Mouse (Mus musculus): ENCODE data around the gene Ebf1. TPM values are rescaled to one million over a fixed set of nuclear protein-coding genes. Genes with fewer than 3 reads are reported as not detected.

The Ebf1 gene
- total RNA-seq, 2 experiments from 2014 or later, result 27.2 to 31.0 TPM

DNA sequence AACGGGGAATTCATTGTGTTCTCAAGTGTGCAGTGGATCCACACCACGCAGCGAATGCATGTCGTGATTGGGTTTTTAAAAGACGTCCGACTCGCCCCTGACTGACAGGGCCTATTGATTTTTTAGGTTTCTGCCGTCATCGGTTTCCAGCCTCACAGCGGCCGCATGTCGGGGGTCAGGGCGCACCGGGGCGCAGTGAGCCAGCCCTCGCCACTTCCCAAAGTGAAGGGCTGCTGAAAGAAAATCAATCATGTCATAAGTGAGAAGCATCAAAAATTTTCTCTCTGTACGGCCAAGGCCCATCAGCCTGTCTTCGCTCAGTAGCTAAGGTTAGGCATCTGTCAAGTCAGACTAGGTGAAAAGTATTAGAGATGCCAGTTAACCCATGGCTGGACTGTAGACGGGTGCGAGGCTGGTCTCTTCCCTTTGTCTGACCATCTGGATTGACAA, 124.0 kb downstream of the Ebf1 start:
- peak; percentile 8 for DNase-seq

DNA sequence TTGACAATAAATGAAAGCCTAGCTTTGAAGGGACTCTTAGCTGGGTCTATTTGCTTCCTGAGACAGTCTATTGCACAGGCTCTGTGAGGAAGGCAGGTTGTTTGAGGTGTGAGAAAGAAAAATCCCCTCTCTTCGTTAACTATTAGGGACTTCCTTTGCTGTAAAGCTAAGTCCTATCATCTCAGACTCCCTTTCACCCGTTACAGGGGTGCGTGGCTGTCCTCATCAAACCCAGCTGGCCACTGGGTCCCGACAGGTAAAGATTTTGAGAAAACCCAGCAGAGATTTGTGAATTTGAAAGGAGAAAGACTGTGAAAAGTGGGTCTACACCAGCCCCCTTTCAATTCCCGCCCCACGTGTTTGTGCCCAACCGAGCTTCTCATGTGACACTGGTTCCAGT, 127.3 kb downstream of the Ebf1 start:
- DNase-seq, result no peak

DNA sequence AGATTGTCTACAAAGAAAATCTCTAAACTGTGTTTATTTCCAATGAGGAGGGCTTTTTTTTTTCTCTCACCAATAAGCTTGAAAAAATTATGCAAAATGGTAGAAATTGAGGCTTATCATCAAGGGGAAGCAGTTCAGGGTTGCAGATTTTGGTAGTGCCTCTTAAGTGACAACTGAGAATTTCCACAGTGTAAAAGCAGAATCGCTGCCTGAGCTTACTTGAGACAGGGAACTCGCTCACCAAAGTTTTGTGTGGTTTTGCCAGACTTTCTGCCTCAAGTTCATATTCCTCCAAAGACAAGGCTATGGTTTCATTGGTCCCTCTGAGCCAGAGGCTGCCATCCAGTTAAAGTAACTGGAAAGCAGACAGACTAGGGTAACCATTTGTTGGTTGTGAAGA, 128.8 kb downstream of the Ebf1 start:
- no peak for DNase-seq

DNA sequence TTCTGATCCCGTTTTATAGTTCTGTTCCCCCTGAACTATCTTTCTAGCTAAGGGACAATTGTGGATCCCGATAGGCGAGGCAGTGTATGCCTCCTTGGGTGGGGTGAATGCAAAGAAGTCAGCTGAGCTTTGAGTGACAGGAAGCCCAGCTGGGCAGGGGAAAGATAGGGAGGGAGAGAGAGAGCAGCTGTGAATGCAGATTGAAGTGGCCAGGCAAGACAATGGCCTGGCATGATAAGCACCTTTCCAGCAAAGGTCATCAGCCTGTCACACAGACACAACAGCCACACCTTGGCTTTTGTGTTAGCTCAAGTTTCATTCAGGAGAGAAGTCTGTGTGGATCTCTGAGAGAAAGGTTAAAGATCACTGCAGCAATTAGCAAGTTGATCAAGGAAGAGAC, 129.6 kb downstream of the Ebf1 start:
- DNase-seq, result peak; percentile 13

DNA sequence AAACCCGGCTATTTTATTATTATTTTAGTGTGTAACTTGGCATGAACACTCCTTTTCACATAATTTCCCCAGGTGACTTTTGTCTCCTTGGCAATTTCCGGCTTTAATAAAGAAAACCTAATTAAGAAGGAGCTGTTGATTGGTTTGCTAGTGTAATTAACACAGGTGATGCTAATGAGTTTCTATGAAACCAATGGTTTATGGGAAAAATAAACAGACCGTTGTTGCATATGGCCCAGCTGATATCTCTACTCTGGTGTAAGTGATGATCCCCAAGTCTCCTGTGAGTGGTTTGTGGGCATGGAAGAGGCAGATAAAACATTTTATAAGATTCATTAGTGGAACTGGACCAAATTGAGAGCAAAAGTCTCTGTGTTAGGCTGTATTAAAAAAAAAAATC, 132.2 kb downstream of the Ebf1 start:
- DNase-seq, result no peak

DNA sequence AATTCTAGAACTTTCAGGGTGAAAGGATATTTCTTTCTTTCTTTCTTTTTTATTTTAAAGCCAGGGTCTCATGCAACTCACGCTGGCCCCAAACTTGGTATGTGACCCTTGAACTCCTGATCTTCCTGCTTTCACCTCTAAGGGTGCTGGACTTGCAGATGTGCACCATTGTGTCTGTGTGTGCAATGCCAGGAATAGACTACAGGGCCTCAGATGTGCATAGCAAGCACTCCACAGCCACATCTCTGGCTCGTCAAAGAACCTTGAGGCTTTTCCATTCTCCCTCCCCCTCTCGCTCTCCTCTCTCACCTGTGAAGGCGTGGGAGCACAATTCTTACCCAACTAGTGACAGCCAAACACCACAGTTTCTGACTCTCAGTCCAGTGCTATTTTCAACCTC, 137.2 kb downstream of the Ebf1 start:
- no peak for DNase-seq

DNA sequence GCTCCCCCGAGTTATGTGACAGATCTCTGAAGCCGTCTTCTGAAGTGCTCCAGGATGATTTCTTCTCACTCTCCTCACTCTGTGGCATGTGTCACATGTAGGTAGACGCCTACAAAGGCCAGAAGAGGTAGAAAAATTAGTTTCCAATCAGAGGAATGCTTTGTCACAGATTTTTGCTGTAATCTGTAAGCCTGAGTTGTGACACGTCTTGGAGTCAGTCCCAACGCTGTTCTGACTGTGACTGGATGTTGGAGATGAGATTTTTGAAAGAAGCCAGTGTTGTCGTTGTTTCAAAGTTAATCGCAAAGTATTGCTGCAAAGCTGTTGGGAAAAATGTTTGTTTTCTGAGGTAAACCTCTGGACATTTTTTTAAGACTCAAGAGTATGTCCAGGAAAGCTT, 139.2 kb downstream of the Ebf1 start:
- no peak for DNase-seq

DNA sequence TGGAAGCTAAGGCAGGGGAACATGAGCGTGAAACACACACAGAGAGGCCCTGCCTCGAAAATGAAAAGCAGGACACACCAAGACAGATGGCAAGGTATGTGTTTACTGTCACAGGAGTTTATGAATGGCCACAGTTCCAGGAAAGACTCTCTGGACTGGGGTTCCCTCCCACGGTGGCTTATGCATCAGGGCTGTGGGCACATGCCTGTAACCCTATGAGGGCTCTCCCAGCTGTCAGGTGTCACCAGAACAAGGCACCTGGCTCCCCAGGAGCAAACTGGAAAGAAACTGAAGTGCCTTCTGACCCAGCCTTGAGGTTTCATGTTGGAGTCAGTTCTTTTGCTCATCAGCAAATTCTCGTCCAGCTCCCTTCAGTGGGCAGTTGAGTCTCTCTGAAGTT, 141.7 kb downstream of the Ebf1 start:
- no peak for DNase-seq

DNA sequence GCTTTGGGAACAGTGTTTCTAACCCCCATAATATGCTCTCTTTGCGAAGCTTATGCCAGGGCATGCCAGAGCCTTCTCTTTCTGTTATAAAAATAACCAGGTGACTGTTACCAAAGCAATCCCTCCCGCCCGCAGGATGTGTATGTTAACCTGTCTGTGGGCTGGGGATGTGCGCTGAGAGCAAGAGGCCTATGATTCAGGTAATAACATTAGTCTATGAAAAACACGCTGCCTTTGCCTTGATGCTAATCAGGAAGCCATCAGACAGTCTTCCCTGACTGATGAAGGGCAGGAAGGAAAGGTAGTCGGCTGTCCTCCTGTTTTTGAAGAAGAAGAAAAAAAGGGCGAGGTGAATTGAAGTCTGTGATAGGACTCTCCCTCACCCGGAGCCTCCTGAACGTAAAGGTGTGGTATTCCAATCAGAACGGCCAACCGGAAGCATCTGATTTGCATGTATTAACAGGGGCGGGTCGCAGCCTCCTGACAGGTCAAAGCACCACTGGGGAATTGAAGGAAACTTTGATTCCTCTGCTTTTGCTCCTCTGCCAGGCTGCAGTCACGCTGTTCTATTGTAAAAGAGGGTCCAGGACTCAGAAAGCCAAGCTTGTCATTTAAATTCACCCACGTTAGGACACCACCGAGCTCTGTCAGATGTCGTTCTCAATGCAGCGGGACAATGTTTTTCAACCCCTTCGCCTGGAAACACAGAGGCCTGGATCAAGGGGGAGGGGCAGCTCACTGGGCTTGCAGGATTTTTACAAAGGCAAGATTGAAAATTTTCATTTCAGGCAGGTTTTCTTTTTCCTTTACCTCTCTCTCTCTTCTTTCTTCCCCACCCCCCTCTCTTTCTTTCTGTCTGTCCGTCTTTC, 144.2 kb downstream of the Ebf1 start:
- peak; percentile 15 for DNase-seq

DNA sequence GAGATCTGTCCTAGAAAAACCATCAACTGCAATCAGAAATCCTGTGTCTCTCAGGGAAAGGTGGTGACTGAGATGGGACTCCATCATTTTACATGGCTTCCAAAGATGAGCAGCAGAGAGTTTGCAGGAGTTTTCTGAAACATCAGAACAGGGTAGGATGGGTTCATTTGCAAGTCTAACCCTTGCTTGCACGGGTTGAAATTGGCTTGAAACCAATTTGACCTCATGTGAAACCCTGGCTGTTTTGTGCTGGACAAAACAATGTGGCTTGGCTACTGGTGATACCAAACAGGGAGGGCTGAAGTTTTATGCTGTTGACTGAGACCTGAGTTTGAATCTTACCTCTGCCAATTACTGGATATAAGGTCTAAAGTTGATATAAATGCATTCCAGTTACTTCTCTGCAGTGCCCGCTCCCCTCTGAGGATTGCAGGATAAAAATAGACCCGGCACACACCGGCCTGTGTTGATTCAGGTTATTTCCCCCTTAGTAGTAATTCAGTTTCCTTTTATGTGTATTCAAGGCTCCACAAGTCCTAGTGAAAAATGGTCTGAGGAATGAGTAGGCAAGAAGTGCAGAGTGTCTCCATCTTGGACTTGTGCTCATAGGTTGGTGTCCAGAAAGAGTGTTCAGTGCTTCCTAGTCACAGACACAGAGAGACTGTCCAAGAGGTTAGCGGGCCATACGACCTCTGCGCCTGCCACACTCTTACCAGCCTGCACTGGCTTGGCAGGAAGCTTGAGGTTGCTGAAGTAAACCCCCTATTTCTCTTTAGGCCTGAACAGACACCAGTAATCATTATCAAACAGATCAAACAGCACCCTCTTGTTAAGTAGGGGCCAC, 147.1 kb downstream of the Ebf1 start:
- no peak for DNase-seq

DNA sequence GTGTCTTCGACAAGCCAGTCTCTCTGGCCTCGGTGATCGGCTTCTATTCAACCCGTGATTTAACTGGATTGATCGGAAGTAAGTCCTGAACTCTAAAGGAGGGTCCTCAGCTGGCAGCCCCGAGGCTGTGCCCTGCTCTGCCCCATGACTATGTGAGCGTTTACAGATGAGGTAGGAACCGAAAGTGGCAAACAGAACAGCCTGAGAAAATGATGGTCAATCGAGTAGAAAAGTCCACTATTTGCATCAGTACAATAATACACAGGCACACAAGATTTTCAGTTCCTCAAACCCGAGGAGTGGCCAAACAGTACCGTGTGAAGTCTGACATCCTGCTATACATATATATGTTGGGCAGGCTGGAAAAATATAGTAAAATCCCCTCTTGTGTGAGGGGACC, 147.9 kb downstream of the Ebf1 start:
- DNase-seq, result no peak

DNA sequence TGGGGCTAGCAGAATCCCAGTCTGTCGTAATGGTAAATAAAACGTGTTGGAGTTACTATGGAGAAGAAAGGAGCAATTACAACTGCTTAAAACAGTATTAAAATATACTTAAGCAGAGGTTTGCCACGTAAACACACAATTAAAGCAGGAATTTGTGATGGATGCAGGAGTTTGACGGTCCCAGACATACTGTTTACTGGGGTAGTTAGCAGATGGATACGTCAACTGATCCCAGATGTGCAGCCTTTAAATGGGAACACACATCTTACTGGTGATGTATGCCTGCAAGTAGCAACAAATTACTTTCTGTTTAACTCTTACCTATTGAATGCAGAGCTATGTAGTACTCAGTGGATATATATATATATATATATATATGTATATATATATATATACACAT, 149.1 kb downstream of the Ebf1 start:
- DNase-seq, result no peak

DNA sequence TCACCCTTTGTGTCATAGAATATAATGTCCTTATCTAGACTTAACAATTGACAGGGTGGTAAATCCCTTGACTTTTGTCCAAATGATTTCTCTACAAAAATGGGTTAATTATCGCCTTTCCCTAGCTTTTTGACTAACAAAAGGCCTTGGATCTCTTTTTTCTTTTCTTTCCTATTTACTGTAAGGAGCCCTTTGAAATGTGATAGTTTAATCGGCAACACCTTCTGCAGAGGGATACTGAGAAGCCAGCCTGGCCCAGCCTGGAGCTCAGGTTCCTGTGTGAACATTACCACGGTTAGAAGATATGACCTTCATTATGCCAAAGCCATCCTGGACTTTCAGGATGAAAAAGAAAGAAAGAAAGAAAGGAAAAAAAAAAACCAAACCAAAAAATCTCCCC, 150.2 kb downstream of the Ebf1 start:
- DNase-seq, result no peak

DNA sequence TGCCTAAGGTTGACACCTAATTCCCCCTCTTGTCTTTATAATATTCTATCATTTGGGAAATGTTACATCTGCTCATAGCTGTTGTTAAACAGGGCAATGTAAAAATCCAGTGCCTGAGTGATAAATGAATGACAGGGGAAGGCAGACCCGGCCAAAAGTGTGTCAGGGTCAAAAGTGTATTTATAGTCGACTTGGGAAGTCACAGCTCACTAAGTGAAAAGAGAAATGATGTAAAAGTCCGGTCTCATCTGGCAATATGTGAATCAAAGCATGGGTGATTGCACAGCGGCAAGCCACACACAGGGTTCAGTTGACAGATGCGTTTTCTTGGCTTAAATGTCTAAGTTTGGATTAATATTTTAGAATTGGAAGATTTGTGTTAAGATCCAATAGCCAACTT, 151.2 kb downstream of the Ebf1 start:
- DNase-seq, result no peak

DNA sequence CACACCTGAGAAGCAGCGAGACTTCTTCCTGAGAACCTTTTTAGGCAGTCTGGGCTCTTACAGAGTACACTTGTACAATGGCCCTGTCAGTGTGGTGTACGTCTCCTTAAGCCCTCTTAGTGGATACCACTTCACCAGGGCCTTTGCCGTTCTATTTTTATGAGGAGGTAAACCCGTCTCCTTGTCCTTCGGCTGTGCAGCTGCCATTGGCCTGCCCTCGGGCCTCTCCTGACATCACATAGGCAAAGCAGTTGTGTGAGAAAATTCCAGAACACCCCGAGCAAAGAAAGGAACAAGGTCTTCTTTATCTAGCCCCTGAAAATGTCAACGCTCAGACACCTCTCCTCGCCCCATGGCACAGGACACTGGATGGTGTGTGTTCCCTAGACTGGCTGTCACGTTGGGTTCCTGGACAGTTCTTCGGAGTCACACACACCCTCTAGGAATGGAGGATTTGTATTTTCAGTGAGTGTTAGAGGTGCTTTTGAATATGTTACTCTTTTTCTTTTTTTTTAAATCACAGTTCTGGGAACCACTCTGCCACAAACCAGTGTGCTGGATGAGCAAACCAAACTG, 154.0 kb downstream of the Ebf1 start:
- DNase-seq, result no peak

DNA sequence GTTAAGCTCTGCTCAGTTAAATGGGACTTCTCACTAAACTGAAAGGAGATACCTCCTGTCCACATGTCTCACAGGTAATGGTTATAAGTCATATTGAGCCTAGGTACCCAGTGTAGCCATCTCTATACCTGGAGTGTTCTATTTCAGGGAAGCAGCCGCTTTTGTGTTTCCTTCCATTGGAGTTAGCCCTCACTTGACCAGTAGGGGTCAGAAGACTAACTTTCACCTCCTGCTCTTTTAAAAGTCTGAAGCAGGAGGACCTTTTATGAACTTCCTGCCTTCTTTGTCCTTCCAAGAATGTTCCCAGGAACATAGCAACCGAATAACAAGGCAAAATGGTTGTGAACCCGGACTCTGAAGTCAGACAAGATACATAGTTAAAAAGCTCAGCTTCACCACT, 157.3 kb downstream of the Ebf1 start:
- DNase-seq, result no peak

DNA sequence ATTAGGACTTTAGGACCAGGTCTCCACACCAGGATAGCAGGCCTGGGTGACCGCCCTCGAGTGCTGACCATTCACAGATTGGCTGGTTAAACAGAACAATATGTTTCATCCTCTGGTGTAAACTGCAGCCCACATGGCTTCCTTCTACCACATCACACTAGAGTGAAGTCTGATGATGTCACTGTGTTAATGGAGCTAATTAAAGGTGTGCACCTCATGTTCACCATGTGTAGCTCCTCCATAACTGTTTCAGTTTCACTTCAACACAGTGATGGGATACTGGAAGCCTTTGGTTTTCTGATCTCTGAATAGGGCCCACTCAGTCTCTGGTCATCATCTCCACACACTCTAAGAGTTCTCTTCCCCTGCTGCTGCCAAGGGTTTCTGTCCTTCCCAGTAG, 158.4 kb downstream of the Ebf1 start:
- no peak for DNase-seq

DNA sequence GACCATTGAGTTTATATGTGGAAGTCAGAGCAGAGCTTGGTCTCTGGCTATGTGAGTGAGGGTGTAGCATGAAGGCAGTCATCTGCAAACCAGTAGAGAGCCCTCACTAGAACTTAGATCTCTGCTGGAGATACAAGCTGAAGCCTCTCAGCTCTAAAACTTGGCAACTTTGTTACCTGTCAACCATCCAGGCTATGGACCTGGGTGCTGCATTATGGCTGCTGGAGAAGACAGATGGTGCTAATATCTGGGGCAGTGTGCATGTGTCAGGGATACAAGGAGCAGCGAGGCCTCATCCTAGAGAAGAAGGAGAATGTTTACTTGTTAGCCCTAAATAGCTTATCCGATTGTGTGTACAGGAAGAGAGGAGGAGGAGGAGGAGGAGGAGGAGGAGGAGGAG, 159.4 kb downstream of the Ebf1 start:
- no peak for DNase-seq

DNA sequence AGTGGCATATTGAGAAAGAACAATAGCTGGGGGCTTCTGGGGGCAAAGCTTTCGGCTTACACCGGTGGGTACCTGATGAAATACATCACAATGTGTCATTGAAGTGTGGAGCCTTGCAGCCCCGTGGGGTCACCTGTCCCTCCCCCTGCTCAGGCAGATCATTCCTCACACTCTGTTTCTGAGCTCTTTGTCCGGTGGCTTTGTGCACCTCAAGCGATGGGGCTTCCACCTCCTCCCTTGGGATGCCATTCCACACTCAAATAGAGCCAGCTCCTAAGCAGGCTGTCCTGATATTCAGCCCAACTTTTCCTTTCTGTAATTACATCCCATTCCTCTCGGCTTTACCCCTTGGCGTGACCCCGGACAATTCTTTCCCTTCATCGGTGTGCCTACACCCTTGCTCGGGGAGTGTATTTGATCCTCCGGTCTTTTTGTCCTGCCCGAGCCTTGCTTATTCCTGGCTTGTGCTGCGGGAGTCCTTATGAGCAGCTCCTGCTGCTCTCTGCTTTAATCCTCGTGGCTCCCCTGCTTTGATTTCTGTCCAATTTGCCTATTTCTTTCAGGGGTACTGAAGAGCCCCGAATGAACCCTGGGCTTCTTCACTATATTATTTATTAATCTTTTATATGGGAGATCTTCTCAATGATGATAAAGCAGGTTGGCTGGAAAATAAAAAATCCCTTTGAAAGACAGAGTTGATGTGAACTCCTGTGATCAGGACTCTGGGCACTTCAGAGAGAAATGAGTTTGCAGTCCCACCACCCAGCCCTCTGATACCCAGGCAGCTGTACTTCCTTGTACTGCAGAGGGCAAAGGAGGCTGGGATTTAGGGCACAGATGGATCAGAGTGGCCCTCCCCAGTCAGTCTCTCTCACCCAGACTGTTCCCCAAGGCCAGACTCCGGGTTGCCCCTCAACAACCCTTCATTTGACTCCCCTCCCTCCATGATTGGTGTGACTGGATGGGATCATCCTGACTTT, 160.5 kb downstream of the Ebf1 start:
- DNase-seq, result no peak

DNA sequence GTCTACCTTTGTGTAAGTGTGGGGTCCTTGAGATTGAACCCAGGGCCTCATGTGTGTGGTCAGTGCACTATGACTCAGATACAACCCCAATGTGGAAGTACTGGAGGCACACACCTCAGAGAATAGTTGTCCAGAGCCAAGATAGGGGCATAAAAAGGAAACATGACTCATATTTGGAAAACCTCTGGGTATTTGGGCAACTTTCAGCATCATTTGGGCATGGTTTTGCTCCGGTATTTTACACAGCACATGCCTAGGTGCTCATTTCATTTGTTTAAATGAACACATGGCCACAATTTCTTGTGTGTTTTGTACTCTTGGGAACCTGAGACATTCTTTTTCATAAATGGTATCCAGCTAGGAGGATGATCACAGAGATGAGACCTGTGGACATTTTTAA, 161.9 kb downstream of the Ebf1 start:
- DNase-seq, result no peak

DNA sequence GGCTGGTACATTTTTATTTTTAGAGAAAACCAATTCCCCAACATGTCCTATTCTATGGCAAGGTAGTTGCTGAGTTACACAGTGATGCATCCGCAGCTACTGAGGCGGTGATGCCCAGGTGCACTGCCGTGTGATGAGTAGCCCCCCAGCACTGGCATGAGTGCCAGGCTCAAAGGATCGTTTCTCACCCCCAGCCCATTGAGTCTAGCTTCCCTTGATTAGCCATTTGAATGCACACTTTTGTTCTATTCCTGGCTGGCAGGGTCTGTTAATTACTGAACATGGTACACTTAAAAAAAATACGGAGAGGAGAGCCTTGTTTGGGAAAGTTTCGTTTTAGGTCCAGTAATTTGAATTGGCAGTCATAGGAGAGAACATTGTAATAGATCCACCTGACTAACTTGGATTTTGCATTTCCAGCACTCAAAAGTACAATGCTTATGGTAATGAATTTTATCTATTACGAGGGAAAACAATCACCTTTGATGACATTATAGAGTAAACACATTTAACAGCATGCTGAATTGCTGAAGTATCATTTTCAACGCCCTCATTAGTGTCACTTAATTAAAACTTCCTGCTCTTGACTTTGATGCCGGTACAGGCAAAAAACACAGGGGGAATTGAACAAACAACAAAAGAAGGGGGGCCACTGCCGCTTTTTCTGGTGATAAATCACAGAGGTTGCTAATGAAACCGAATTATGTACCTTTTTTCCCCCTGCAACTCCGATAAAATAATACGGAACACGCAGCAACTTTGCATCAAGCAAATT, 167.3 kb downstream of the Ebf1 start:
- no peak for DNase-seq
